Mouse (Mus musculus): Measurements from ENCODE around the gene 0610010F05Rik. TPM values are rescaled to one million over a fixed set of nuclear protein-coding genes. Genes with fewer than 3 reads are reported as not detected.

0610010F05Rik gene
- polyA plus RNA-seq, 1 experiment, result 3.1 TPM

- Histone ChIP-seq H3K79me2 (ENCODE audit: control insufficient read depth, insufficient read depth) (no peaks in the 10 kb centered on the region), H3K4me2 (ENCODE audit: low read depth) (no peak overlapping the region), H3ac (ENCODE audit: control insufficient read depth, insufficient read length) (no peak overlapping the region), H3K4me3 (no peak overlapping the region), H3K27me3 (ENCODE audit: control insufficient read depth, insufficient read depth, insufficient read length) (no peaks in the 10 kb centered on the region), H3K36me3 (ENCODE audit: control insufficient read depth, insufficient read depth) (no peaks in the 10 kb centered on the region)
- TF ChIP-seq SRF (IDR thresholded peaks at IDR 0.05; ENCODE audit: control insufficient read depth, insufficient read length, low read depth), result no peak
- TF ChIP-seq USF1 (IDR thresholded peaks at IDR 0.05; ENCODE audit: low read depth), result no peak
- no peak for TF ChIP-seq POLR2AphosphoS2 (IDR thresholded peaks at IDR 0.05; ENCODE audit: insufficient read length, low read depth)
- no peak for TF ChIP-seq POLR2A (IDR thresholded peaks at IDR 0.05; ENCODE audit: insufficient read length, low read depth)
- no peak for TF ChIP-seq TCF12 (IDR thresholded peaks at IDR 0.05; ENCODE audit: insufficient read depth, poor library complexity, severe bottlenecking)
- no peak for TF ChIP-seq MYOD1 (IDR thresholded peaks at IDR 0.05; ENCODE audit: control insufficient read depth in 1 of 3, insufficient read length in 2 of 3, low read depth in 2 of 3)
Measured at GRCm38 (mm10) chr11:23565761-23566160, 67.7 kb downstream of the 0610010F05Rik start.

- Histone ChIP-seq H3K79me2 (ENCODE audit: control insufficient read depth, insufficient read depth) (no peaks in the 10 kb centered on the region), H3K36me3 (ENCODE audit: control insufficient read depth, insufficient read depth) (no peaks in the 10 kb centered on the region), H3K4me2 (ENCODE audit: low read depth) (no peak overlapping the region), H3ac (ENCODE audit: control insufficient read depth, insufficient read length) (no peak overlapping the region), H3K4me3 (no peak overlapping the region), H3K27me3 (ENCODE audit: control insufficient read depth, insufficient read depth, insufficient read length) (no peaks in the 10 kb centered on the region)
- no peak for TF ChIP-seq USF1 (IDR thresholded peaks at IDR 0.05; ENCODE audit: low read depth)
- TF ChIP-seq POLR2AphosphoS2 (IDR thresholded peaks at IDR 0.05; ENCODE audit: insufficient read length, low read depth), result no peak
- no peak for TF ChIP-seq MAX (IDR thresholded peaks at IDR 0.05; ENCODE audit: low read depth)
- no peak for TF ChIP-seq E2F4 (IDR thresholded peaks at IDR 0.05; ENCODE audit: insufficient read depth)
- no peak for TF ChIP-seq CEBPB (IDR thresholded peaks at IDR 0.05; ENCODE audit: insufficient read depth, poor library complexity, severe bottlenecking)
- TF ChIP-seq SRF (IDR thresholded peaks at IDR 0.05; ENCODE audit: control insufficient read depth, insufficient read length, low read depth), result no peak
- TF ChIP-seq TCF12 (IDR thresholded peaks at IDR 0.05; ENCODE audit: insufficient read depth, poor library complexity, severe bottlenecking), result no peak
- TF ChIP-seq REST (IDR thresholded peaks at IDR 0.05; ENCODE audit: insufficient read depth, insufficient read length), result no peak
- TF ChIP-seq MYOD1 (IDR thresholded peaks at IDR 0.05; ENCODE audit: control insufficient read depth in 1 of 3, insufficient read length in 2 of 3, low read depth in 2 of 3), result no peak
- TF ChIP-seq TCF3 (IDR thresholded peaks at IDR 0.05; ENCODE audit: insufficient read length, low read depth), result no peak
- TF ChIP-seq MYOG (IDR thresholded peaks at IDR 0.05; ENCODE audit: control insufficient read depth in 1 of 3, insufficient read depth in 1 of 3, insufficient read length in 2 of 3, low read depth in 2 of 3), result no peak
- TF ChIP-seq POLR2A (IDR thresholded peaks at IDR 0.05; ENCODE audit: insufficient read length, low read depth), result no peak
Measured at GRCm38 (mm10) chr11:23557039-23557630, 76.3 kb downstream of the 0610010F05Rik start.

GRCm38 (mm10) chr11:23537446-23537845 is 96.0 kb downstream of the 0610010F05Rik start:
- Histone ChIP-seq H3K36me3 (ENCODE audit: control insufficient read depth, insufficient read depth) (no peaks in the 10 kb centered on the region), H3K79me2 (ENCODE audit: control insufficient read depth, insufficient read depth) (no peaks in the 10 kb centered on the region), H3ac (ENCODE audit: control insufficient read depth, insufficient read length) (no peak overlapping the region), H3K27me3 (ENCODE audit: control insufficient read depth, insufficient read depth, insufficient read length) (no peaks in the 10 kb centered on the region), H3K4me3 (no peak overlapping the region), H3K4me2 (ENCODE audit: low read depth) (no peak overlapping the region)
- TF ChIP-seq CEBPB (IDR thresholded peaks at IDR 0.05; ENCODE audit: insufficient read depth, poor library complexity, severe bottlenecking) (no peak), USF1 (IDR thresholded peaks at IDR 0.05; ENCODE audit: low read depth) (no peak), TCF12 (IDR thresholded peaks at IDR 0.05; ENCODE audit: insufficient read depth, poor library complexity, severe bottlenecking) (no peak), MAX (IDR thresholded peaks at IDR 0.05; ENCODE audit: low read depth) (no peak), REST (IDR thresholded peaks at IDR 0.05; ENCODE audit: insufficient read depth, insufficient read length) (no peak), SRF (IDR thresholded peaks at IDR 0.05; ENCODE audit: control insufficient read depth, insufficient read length, low read depth) (no peak)

GRCm38 (mm10) chr11:23520473-23521205 is 112.8 kb downstream of the 0610010F05Rik start, which contains the start of gene 1700093K21Rik:
Gene 1700093K21Rik (minus strand): TSS chr11:23521155.
- no peaks in the 10 kb centered on the region for H3K36me3 ChIP-seq (ENCODE audit: control insufficient read depth, insufficient read depth)
- H3K27me3 ChIP-seq (ENCODE audit: control insufficient read depth, insufficient read depth, insufficient read length), result no peaks in the 10 kb centered on the region
- H3K4me2 ChIP-seq (ENCODE audit: low read depth), result peak within 1 kb of the TSS; percentile 69
- peak within 1 kb of the TSS; percentile 4 for H3K4me3 ChIP-seq
- TF ChIP-seq MAX (IDR thresholded peaks at IDR 0.05; ENCODE audit: low read depth) (no peak), SRF (IDR thresholded peaks at IDR 0.05; ENCODE audit: control insufficient read depth, insufficient read length, low read depth) (no peak), TCF3 (IDR thresholded peaks at IDR 0.05; ENCODE audit: insufficient read length, low read depth) (no peak), CEBPB (IDR thresholded peaks at IDR 0.05; ENCODE audit: insufficient read depth, poor library complexity, severe bottlenecking) (no peak)
- no peaks in the 10 kb centered on the region for H3K79me2 ChIP-seq (ENCODE audit: control insufficient read depth, insufficient read depth)
- H3ac ChIP-seq (ENCODE audit: control insufficient read depth, insufficient read length), result no peak within 1 kb of the TSS

- no peaks in the 10 kb centered on the region for H3K36me3 ChIP-seq (ENCODE audit: control insufficient read depth, insufficient read depth)
- peak overlapping the region; percentile 69 for H3K4me2 ChIP-seq (ENCODE audit: low read depth)
- peak overlapping the region; percentile 4 for H3K4me3 ChIP-seq
- H3K27me3 ChIP-seq (ENCODE audit: control insufficient read depth, insufficient read depth, insufficient read length), result no peaks in the 10 kb centered on the region
- H3ac ChIP-seq (ENCODE audit: control insufficient read depth, insufficient read length), result no peak overlapping the region
- no peaks in the 10 kb centered on the region for H3K79me2 ChIP-seq (ENCODE audit: control insufficient read depth, insufficient read depth)
- TF ChIP-seq TCF3 (IDR thresholded peaks at IDR 0.05; ENCODE audit: insufficient read length, low read depth) (no peak), POLR2AphosphoS2 (IDR thresholded peaks at IDR 0.05; ENCODE audit: insufficient read length, low read depth) (no peak), USF1 (IDR thresholded peaks at IDR 0.05; ENCODE audit: low read depth) (no peak), MYOD1 (IDR thresholded peaks at IDR 0.05; ENCODE audit: control insufficient read depth in 1 of 3, insufficient read length in 2 of 3, low read depth in 2 of 3) (peak in 2 of 3 experiments; percentile 9 to 49), E2F4 (IDR thresholded peaks at IDR 0.05; ENCODE audit: insufficient read depth) (no peak), REST (IDR thresholded peaks at IDR 0.05; ENCODE audit: insufficient read depth, insufficient read length) (no peak), TCF12 (IDR thresholded peaks at IDR 0.05; ENCODE audit: insufficient read depth, poor library complexity, severe bottlenecking) (no peak), MYOG (IDR thresholded peaks at IDR 0.05; ENCODE audit: control insufficient read depth in 1 of 3, insufficient read depth in 1 of 3, insufficient read length in 2 of 3, low read depth in 2 of 3) (no peak)
Measured at GRCm38 (mm10) chr11:23518981-23519380, 114.5 kb downstream of the 0610010F05Rik start.
